Mouse (Mus musculus) liver, postnatal 0 days (tissue): ENCODE measurements around the gene Hoxd11.

Source experiments
- CTCF ChIP-seq: sonication (generic); IDR thresholded peaks from 2 replicates; pipeline ENCODE4 v1.5.1; 2016; ENCODE audit warnings: antibody characterized with exemption, low read depth
- EP300 ChIP-seq: IDR thresholded peaks from 2 replicates; pipeline ENCODE4 v1.6.1; 2016; ENCODE audit warnings: antibody characterized with exemption, low read depth, mild to moderate bottlenecking

GRCm38 (mm10) chr2:74655420-74655781 lies 24.0 kb upstream of the Hoxd11 start:
- TF ChIP-seq CTCF: peak; percentile 46
- no peak for TF ChIP-seq EP300
